Comparison of ENCODE assay signal across 9 mouse cellular contexts in genomic region chr6:127546676-127547075, GRCm38 (mm10). TPM values are rescaled to one million over a fixed set of nuclear protein-coding genes. Genes with fewer than 3 reads are reported as not detected.
DNase-seq lines count a peak whose midpoint lies in the region; ATAC-seq and TF ChIP-seq lines count a peak whose summit lies in the region.
"Had no signal": no experiment of that assay in that cellular context is flagged by ENCODE, and none has a peak within 500 bp of the region (broad histone marks: within the 10 kb centered on the region; RNA-seq: fewer than 3 reads in every experiment).

No protein-coding gene starts in this region.

- no peak overlapping the region for H3K9ac ChIP-seq in hindbrain, postnatal 0 days (replicated peaks; ENCODE audit: low read length)
- H3K9ac ChIP-seq in hindbrain, embryonic 14.5 days = no peak overlapping the region
- H3K9ac ChIP-seq: liver, embryonic 14.5 days had no signal

- no peak overlapping the region for H3K4me3 ChIP-seq in hindbrain, postnatal 0 days (ENCODE audit: low read length)
- no peak overlapping the region for H3K4me3 ChIP-seq in hindbrain, embryonic 14.5 days (replicated peaks; ENCODE audit: low read length)

- no peaks in the 10 kb centered on the region for H3K36me3 ChIP-seq in hindbrain, postnatal 0 days (ENCODE audit: insufficient read depth, low read length)
- no peaks in the 10 kb centered on the region for H3K36me3 ChIP-seq in hindbrain, embryonic 14.5 days (replicated peaks; ENCODE audit: control insufficient read depth, insufficient read depth)

- H3K27me3 ChIP-seq in hindbrain, postnatal 0 days (ENCODE audit: insufficient read depth, low read length) = no peaks in the 10 kb centered on the region; the same call in 1 of the 2 replicates
- H3K27me3 ChIP-seq in hindbrain, embryonic 14.5 days (ENCODE audit: control insufficient read depth, insufficient read depth, low read length) = no peaks in the 10 kb centered on the region; the same call in 1 of the 2 replicates

- H3K4me1 ChIP-seq in hindbrain, postnatal 0 days (ENCODE audit: insufficient read depth, low read length) = no peaks in the 10 kb centered on the region; the same call in 1 of the 2 replicates
- H3K4me1 ChIP-seq in hindbrain, embryonic 14.5 days (replicated peaks; ENCODE audit: control insufficient read depth, insufficient read depth, low read length) = peaks cover 9% of the 10 kb centered on the region; the same call in 1 of the 2 replicates

- ATAC-seq in hindbrain, postnatal 0 days = no peak
- no peak for ATAC-seq in hindbrain, embryonic 14.5 days (ENCODE audit: low FRiP score)
- ATAC-seq in CD4-positive, CD25-positive, alpha-beta regulatory T cell, adult 4 months = no peak

- H3K9me3 ChIP-seq in hindbrain, postnatal 0 days (ENCODE audit: low read length) = no peaks in the 10 kb centered on the region
- H3K9me3 ChIP-seq in hindbrain, embryonic 14.5 days (ENCODE audit: control insufficient read depth, low read length) = no peaks in the 10 kb centered on the region

- peak; percentile 57 for DNase-seq in hindbrain, postnatal 0 days (ENCODE audit: low spot score)
- DNase-seq in hindbrain, embryonic 14.5 days (ENCODE audit: low spot score) = no peak
- peak; percentile 81 for DNase-seq in adrenal gland, postnatal 10 days
- DNase-seq in heart, postnatal 4 days = peak; percentile 75
- peak; percentile 73 for DNase-seq in lung, postnatal 14 days
- DNase-seq in natural killer cell, adult 2 months (ENCODE audit: low spot score in 2 of 2) = no peak
- no peak for DNase-seq in retina, postnatal 1 day

- H3K27ac ChIP-seq in hindbrain, postnatal 0 days = no peak overlapping the region
- H3K27ac ChIP-seq in hindbrain, embryonic 14.5 days = no peak overlapping the region
- H3K27ac ChIP-seq: liver, embryonic 14.5 days had no signal

- WGBS in hindbrain, postnatal 0 days = 39% methylated on average over 4 of the region's 4 CpGs
- 70% methylated on average over 4 of the region's 4 CpGs for WGBS in hindbrain, embryonic 14.5 days

- H3K4me2 ChIP-seq in hindbrain, postnatal 0 days (ENCODE audit: low read depth, low read length) = no peak overlapping the region
- H3K4me2 ChIP-seq in hindbrain, embryonic 14.5 days (replicated peaks) = no peak overlapping the region

- TF ChIP-seq CTCF in hindbrain, postnatal 0 days (IDR thresholded peaks at IDR 0.05; ENCODE audit: low read depth) = no peak

RNA-seq across cellular contexts. Expression of gene Cracr2a, which starts 14.5 kb away (rescaled TPM):
- total RNA-seq in hindbrain, postnatal 0 days (2014; rRNA removed) = 0.47 and 0.52 TPM in 2 replicates
- 1.0 and 1.1 TPM in 2 replicates for polyA plus RNA-seq in hindbrain, postnatal 0 days (2015; fragmentation: Nextera tagmentation; extraction: Ambion mirVana)
- 0.43 and 0.94 TPM in 2 replicates for polyA plus RNA-seq in hindbrain, embryonic 14.5 days (2014; fragmentation: Nextera tagmentation; extraction: Ambion mirVana)
- total RNA-seq in adrenal gland, postnatal 10 days (2021) = 1 to 10 TPM; 1.7 to 3.2 TPM
- total RNA-seq in heart, postnatal 4 days (2021) = 1 to 10 TPM; 1.8 to 3.0 TPM
- 10 to 100 TPM; 13.6 to 19.4 TPM for polyA plus RNA-seq in CD4-positive, CD25-positive, alpha-beta regulatory T cell, adult 4 months (2017; shearing (Covaris generic))

Comparison
In these comparisons a context has a peak if more than half of its experiments do, and no peak if none do; other contexts are left out.
1. DNase-seq: peak in hindbrain, postnatal 0 days (single experiment), adrenal gland, postnatal 10 days (single experiment), heart, postnatal 4 days (single experiment) and lung, postnatal 14 days (single experiment); none in hindbrain, embryonic 14.5 days (single experiment), natural killer cell, adult 2 months (0 of 2) and retina, postnatal 1 day (single experiment).